Mouse (Mus musculus) macrophage (primary cell): Measurements from ENCODE around the gene Dpysl5. TPM values are rescaled to one million over a fixed set of nuclear protein-coding genes. Genes with fewer than 3 reads are reported as not detected.

ENCODE experiments used
- H3K27ac ChIP-seq: fragments of 350-480 bp; formaldehyde crosslinking; 2 replicates; pipeline ENCODE4 v1.9.0; 2021
- H3K36me3 ChIP-seq: fragments of 350-480 bp; formaldehyde crosslinking; 2 replicates; pipeline ENCODE4 v1.9.0; 2021; ENCODE audit errors: inconsistent target
- H3K4me3 ChIP-seq: fragments of 350-480 bp; formaldehyde crosslinking; 2 replicates; pipeline ENCODE4 v1.9.0; 2021; ENCODE audit errors: inconsistent target
- H3K79me2 ChIP-seq: fragments of 350-480 bp; formaldehyde crosslinking; 2 replicates; pipeline ENCODE4 v1.9.0; 2021; ENCODE audit errors: inconsistent target
- WGBS: methylation state at CpG from one replicate; pipeline ENCODE4 v1.1.7; 2026; ENCODE audit warnings: inconsistent platforms; ENCODE audit not compliant: missing documents; 5-methylcytosine and 5-hydroxymethylcytosine counted together
- polyA plus RNA-seq: library from polyadenylated mRNA; stranded (reverse); fragments of 250-400 nt; gene quantifications from 3 replicates; pipeline ENCODE4 v1.2.4, GENCODE M21; 2018; ENCODE audit warnings: inconsistent platforms

The Dpysl5 gene
- polyA plus RNA-seq, 1 experiment from 2014 or later: not detected

- H3K4me3 ChIP-seq: no peak overlapping the region
- H3K27ac ChIP-seq: no peak overlapping the region
- no peaks in the 10 kb centered on the region for H3K36me3 ChIP-seq
- 93% methylated on average over 12 of the region's 12 CpGs for WGBS
- H3K79me2 ChIP-seq: no peaks in the 10 kb centered on the region
These were observed 54.4 kb downstream of the Dpysl5 start for GRCm38 (mm10) chr5:30765596-30766370.

GRCm38 (mm10) chr5:30768082-30768481, 56.7 kb downstream of the Dpysl5 start:
- H3K4me3 ChIP-seq: no peak overlapping the region
- no peak overlapping the region for H3K27ac ChIP-seq
- WGBS: 82% methylated on average over 3 of the region's 4 CpGs
- no peaks in the 10 kb centered on the region for H3K36me3 ChIP-seq
- no peaks in the 10 kb centered on the region for H3K79me2 ChIP-seq

GRCm38 (mm10) chr5:30768598-30768997, 57.2 kb downstream of the Dpysl5 start:
- WGBS: 34% methylated on average over 9 of the region's 9 CpGs

GRCm38 (mm10) chr5:30769075-30769474, 57.7 kb downstream of the Dpysl5 start:
- Histone ChIP-seq H3K79me2 (no peaks in the 10 kb centered on the region), H3K27ac (no peak overlapping the region), H3K36me3 (no peaks in the 10 kb centered on the region), H3K4me3 (no peak overlapping the region)
- 95% methylated on average over 9 of the region's 9 CpGs for WGBS

More at GRCm38 (mm10) chr5:30768598-30768997, 57.2 kb downstream of the Dpysl5 start:
- Histone ChIP-seq H3K79me2 (no peaks in the 10 kb centered on the region), H3K4me3 (no peak overlapping the region), H3K27ac (no peak overlapping the region), H3K36me3 (no peaks in the 10 kb centered on the region)

- Histone ChIP-seq H3K4me3 (no peak overlapping the region), H3K27ac (no peak overlapping the region), H3K36me3 (no peaks in the 10 kb centered on the region), H3K79me2 (no peaks in the 10 kb centered on the region)
- WGBS: 12% methylated on average over 20 of the region's 20 CpGs
These were observed 63.4 kb downstream of the Dpysl5 start for GRCm38 (mm10) chr5:30774601-30775371.

GRCm38 (mm10) chr5:30780699-30781098, 69.3 kb downstream of the Dpysl5 start:
- Histone ChIP-seq H3K27ac (no peak overlapping the region), H3K36me3 (no peaks in the 10 kb centered on the region), H3K79me2 (no peaks in the 10 kb centered on the region), H3K4me3 (no peak overlapping the region)
- WGBS: 80% methylated on average over 9 of the region's 9 CpGs

GRCm38 (mm10) chr5:30781147-30781546, 69.8 kb downstream of the Dpysl5 start:
- Histone ChIP-seq H3K36me3 (no peaks in the 10 kb centered on the region), H3K27ac (no peak overlapping the region), H3K79me2 (no peaks in the 10 kb centered on the region), H3K4me3 (no peak overlapping the region)
- 83% methylated on average over 3 of the region's 3 CpGs for WGBS

GRCm38 (mm10) chr5:30787381-30787780, 76.0 kb downstream of the Dpysl5 start:
- H3K4me3 ChIP-seq: no peak overlapping the region
- 56% methylated on average over 5 of the region's 5 CpGs for WGBS
- H3K36me3 ChIP-seq: no peaks in the 10 kb centered on the region
- H3K79me2 ChIP-seq: no peaks in the 10 kb centered on the region
- H3K27ac ChIP-seq: no peak overlapping the region

- Histone ChIP-seq H3K79me2 (no peaks in the 10 kb centered on the region), H3K4me3 (no peak overlapping the region), H3K36me3 (no peaks in the 10 kb centered on the region), H3K27ac (no peak overlapping the region)
- WGBS: 84% methylated on average over 3 of the region's 3 CpGs
These were observed 78.7 kb downstream of the Dpysl5 start for GRCm38 (mm10) chr5:30790047-30790446.

- Histone ChIP-seq H3K27ac (no peak overlapping the region), H3K79me2 (no peaks in the 10 kb centered on the region), H3K36me3 (no peaks in the 10 kb centered on the region), H3K4me3 (no peak overlapping the region)
- 18% methylated on average over 10 of the region's 12 CpGs for WGBS
These were observed 84.8 kb downstream of the Dpysl5 start for GRCm38 (mm10) chr5:30796125-30796524.

GRCm38 (mm10) chr5:30797482-30797881, 86.1 kb downstream of the Dpysl5 start:
- Histone ChIP-seq H3K27ac (no peak overlapping the region), H3K4me3 (no peak overlapping the region), H3K79me2 (no peaks in the 10 kb centered on the region), H3K36me3 (no peaks in the 10 kb centered on the region)
- WGBS: 84% methylated on average over 7 of the region's 7 CpGs

GRCm38 (mm10) chr5:30797982-30798381, 86.6 kb downstream of the Dpysl5 start:
- H3K4me3 ChIP-seq: no peak overlapping the region
- H3K36me3 ChIP-seq: no peaks in the 10 kb centered on the region
- no peaks in the 10 kb centered on the region for H3K79me2 ChIP-seq
- no peak overlapping the region for H3K27ac ChIP-seq
- WGBS: 77% methylated on average over 8 of the region's 8 CpGs

GRCm38 (mm10) chr5:30798965-30799364, 87.6 kb downstream of the Dpysl5 start:
- no peak overlapping the region for H3K4me3 ChIP-seq
- no peak overlapping the region for H3K27ac ChIP-seq
- 50% methylated on average over 6 of the region's 6 CpGs for WGBS
- no peaks in the 10 kb centered on the region for H3K36me3 ChIP-seq
- H3K79me2 ChIP-seq: no peaks in the 10 kb centered on the region

- Histone ChIP-seq H3K4me3 (no peak overlapping the region), H3K27ac (no peak overlapping the region), H3K79me2 (no peaks in the 10 kb centered on the region), H3K36me3 (no peaks in the 10 kb centered on the region)
- 78% methylated on average over 12 of the region's 12 CpGs for WGBS
These were observed 91.5 kb downstream of the Dpysl5 start for GRCm38 (mm10) chr5:30802724-30803467.

- H3K79me2 ChIP-seq: no peaks in the 10 kb centered on the region
- no peak overlapping the region for H3K27ac ChIP-seq
- no peak overlapping the region for H3K4me3 ChIP-seq
- no peaks in the 10 kb centered on the region for H3K36me3 ChIP-seq
- 8% methylated on average over 3 of the region's 3 CpGs for WGBS
These were observed 94.7 kb downstream of the Dpysl5 start for GRCm38 (mm10) chr5:30806106-30806505.
